Comparison of ENCODE assay signal across 25 mouse cellular contexts in genomic region chr1:78701740-78702139, GRCm38 (mm10). TPM values are rescaled to one million over a fixed set of nuclear protein-coding genes. Genes with fewer than 3 reads are reported as not detected.
DNase-seq lines count a peak whose midpoint lies in the region; ATAC-seq lines count a peak whose summit lies in the region.
"Had no signal": no experiment of that assay in that cellular context is flagged by ENCODE, and none has a peak within 500 bp of the region (broad histone marks: within the 10 kb centered on the region; RNA-seq: fewer than 3 reads in every experiment).

No protein-coding gene starts in this region.

- H3K4me3 ChIP-seq in macrophage (ENCODE audit: inconsistent target): no peak overlapping the region
- H3K4me3 ChIP-seq: embryonic facial prominence, embryonic 13.5 days; erythroblast, embryonic 14.5 days; forebrain, embryonic 10.5 days; forebrain, embryonic 13.5 days; gastrocnemius, adult 2 months; heart, embryonic 12.5 days; heart, embryonic 15.5 days had no signal

- no peaks in the 10 kb centered on the region for H3K79me2 ChIP-seq in macrophage (ENCODE audit: inconsistent target)

- no peak for ATAC-seq in activated CD4-positive, CD25-positive, alpha-beta regulatory T cell, adult 4 months
- ATAC-seq: forebrain, embryonic 13.5 days; forebrain, embryonic 16.5 days; hindbrain, postnatal 0 days; inflammation-experienced regulatory T-cells, adult 6 months had no signal

- peak overlapping the region; percentile 87 for H3K27ac ChIP-seq in macrophage
- H3K27ac ChIP-seq: embryonic facial prominence, embryonic 13.5 days; forebrain, embryonic 10.5 days; forebrain, embryonic 13.5 days; gastrocnemius, adult 2 months; heart, embryonic 15.5 days; hindbrain, embryonic 14.5 days; hindbrain, postnatal 0 days had no signal

- WGBS in macrophage (ENCODE audit: missing documents): 54% methylated on average over 3 of the region's 3 CpGs

- DNase-seq in thymus, postnatal 0 days (ENCODE audit: low spot score): peak; percentile 12
- no peak for DNase-seq in thymus, postnatal 4 days
- peak; percentile 73 for DNase-seq in 416B (ENCODE audit: low read depth)
- DNase-seq in NIH3T3 (ENCODE audit: low read depth): peak; percentile 40
- no peak for DNase-seq in kidney, postnatal 25 days
- DNase-seq in frontal cortex, postnatal 25 days (ENCODE audit: low spot score in 2 of 2): no peak
- DNase-seq: adrenal gland, adult 8-10 months; cerebellum, adult 18-20 months; cerebellum, adult 9-10 months; cerebellum, postnatal 14 days; heart, postnatal 14 days; kidney, adult 11 months had no signal

- peaks cover 6% of the 10 kb centered on the region; the same call in 1 of the 2 replicates for H3K36me3 ChIP-seq in macrophage (ENCODE audit: inconsistent target)

RNA-seq across cellular contexts. Expression of gene Utp14b, which starts 43.9 kb away (rescaled TPM):
- 3.1 and 3.5 TPM in 2 replicates for polyA plus RNA-seq in thymus, postnatal 0 days (2015; fragmentation: Nextera tagmentation; extraction: Ambion mirVana)
- 10 to 100 TPM in 24 of 26 experiments, 1 to 10 TPM in 2; 3.5 to 86.6 (median 38.7) TPM for total RNA-seq in macrophage (2018; cell fraction: chromatin; rRNA removed)
- total RNA-seq in macrophage (2018; cell fraction: cytosol; rRNA removed): 10 to 100 TPM in 9 of 26 experiments, 1 to 10 TPM in 17; 5.6 to 13.4 (median 8.3) TPM
- total RNA-seq in macrophage (2018; cell fraction: nucleus; rRNA removed): 10 to 100 TPM in 23 of 26 experiments, 1 to 10 TPM in 3; 8.2 to 60.7 (median 22.2) TPM
- polyA plus RNA-seq in macrophage (2018): 3.4 to 6.5 TPM (median 5.8 TPM) in 3 replicates
- polyA plus RNA-seq in activated CD4-positive, CD25-positive, alpha-beta regulatory T cell, adult 4 months (2017; shearing (Covaris generic)): under 1 TPM; 0.68 to 0.70 TPM

RNA-seq across cellular contexts. Expression of gene Acsl3, which starts 44.1 kb away (rescaled TPM):
- 31.1 and 32.4 TPM in 2 replicates for polyA plus RNA-seq in thymus, postnatal 0 days (2015; fragmentation: Nextera tagmentation; extraction: Ambion mirVana)
- 10 to 100 TPM in 24 of 26 experiments, 1 to 10 TPM in 2; 4.5 to 88.7 (median 27.4) TPM for total RNA-seq in macrophage (2018; cell fraction: chromatin; rRNA removed)
- total RNA-seq in macrophage (2018; cell fraction: cytosol; rRNA removed): 10 to 100 TPM; 15.6 to 32.8 (median 21.1) TPM
- total RNA-seq in macrophage (2018; cell fraction: nucleus; rRNA removed): 10 to 100 TPM in 25 of 26 experiments, 1 to 10 TPM in 1; 8.2 to 59.5 (median 27.7) TPM
- 18.9 to 64.8 TPM (median 22.2 TPM) in 3 replicates for polyA plus RNA-seq in macrophage (2018)
- 1 to 10 TPM; 2.6 to 5.3 TPM for polyA plus RNA-seq in activated CD4-positive, CD25-positive, alpha-beta regulatory T cell, adult 4 months (2017; shearing (Covaris generic))

Comparison
In these comparisons a context has a peak if more than half of its experiments do, and no peak if none do; other contexts are left out.
1. DNase-seq: peak in thymus, postnatal 0 days (single experiment), 416B (single experiment) and NIH3T3 (single experiment); none in thymus, postnatal 4 days (single experiment), kidney, postnatal 25 days (0 of 2) and frontal cortex, postnatal 25 days (0 of 2).